Mouse (Mus musculus) heart, adult 2 months (tissue): ENCODE measurements around the gene Cntn2.

Experiments used
- CTCF ChIP-seq: fragments of 200-600 bp; IDR thresholded peaks from 2 replicates; pipeline ENCODE4 v1.8.1; 2022; ENCODE audit warnings: antibody characterized with exemption, mild to moderate bottlenecking, moderate library complexity
- EP300 ChIP-seq: fragments of 200-500 bp; IDR thresholded peaks from 2 replicates; pipeline ENCODE4 v1.6.1; 2011; ENCODE audit warnings: low read depth, low read length, control low read depth; ENCODE audit not compliant: insufficient read depth
- POLR2A ChIP-seq: fragments of 200-500 bp; IDR thresholded peaks from 2 replicates; pipeline ENCODE4 v1.6.1; 2011; ENCODE audit warnings: mild to moderate bottlenecking, low read depth, low read length, control low read depth; ENCODE audit not compliant: insufficient read depth

GRCm38 (mm10) chr1:132586679-132587201 lies 43.7 kb upstream of the Cntn2 start:
- no peak for TF ChIP-seq EP300
- no peak for TF ChIP-seq POLR2A
- no peak for TF ChIP-seq CTCF
